Mouse (Mus musculus): Measurements from ENCODE around the gene Auh.

DNA sequence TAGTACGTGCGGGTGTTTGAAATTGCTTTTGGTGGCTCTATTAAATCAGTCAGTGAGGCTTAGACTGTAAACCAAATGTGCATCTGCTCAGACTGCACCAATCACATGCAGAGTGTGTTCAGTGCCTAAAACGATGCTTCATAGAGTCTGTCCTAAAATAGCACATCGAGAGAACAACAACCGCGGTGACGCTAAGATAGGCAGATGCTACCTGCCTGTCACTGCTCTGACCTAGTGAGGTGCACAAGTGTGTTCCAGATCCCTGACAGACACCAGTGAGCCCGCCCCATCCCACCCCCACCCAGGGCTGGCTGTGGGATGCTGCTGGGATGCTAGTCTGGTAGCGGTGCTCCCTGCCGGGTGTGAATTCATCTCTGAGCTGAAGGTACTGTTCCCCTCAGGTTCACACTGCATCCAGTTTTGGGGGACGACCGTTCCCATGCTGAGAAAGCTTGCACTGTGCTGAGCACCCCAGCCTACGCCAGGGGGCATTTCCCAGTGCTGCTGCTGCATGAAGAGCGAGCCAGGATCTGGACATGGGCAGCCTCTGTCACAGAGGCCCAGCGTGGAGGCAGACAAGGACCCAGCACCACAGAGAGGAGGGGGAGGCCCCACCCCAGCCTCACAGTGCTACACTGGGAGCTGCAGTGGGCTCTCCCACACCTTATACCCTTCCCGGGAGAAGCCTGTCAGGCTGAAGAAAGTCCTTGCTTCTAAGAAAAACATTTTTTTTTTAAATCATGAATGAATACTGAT is 70.2 kb downstream of the Auh start:
- no peak for TF ChIP-seq POLR2A (IDR thresholded peaks at IDR 0.05; ENCODE audit: extremely low read depth, insufficient read depth, low read length)
- TF ChIP-seq CTCF (IDR thresholded peaks at IDR 0.05; ENCODE audit: low read depth, low read length) = no peak

Measured in liver, adult 2 months (tissue).